Mouse (Mus musculus) E14TG2a.4 (cell line): ENCODE results near the gene Pik3ip1.

Experiments used
- H3K27me3 ChIP-seq: 2 replicates; pipeline ENCODE4 v1.6.1; 2014; ENCODE audit warnings: low read length, control low read depth; ENCODE audit not compliant: insufficient read depth
- H3K36me3 ChIP-seq: 2 replicates; pipeline ENCODE4 v1.6.1; 2014; ENCODE audit warnings: low read length, control low read depth; ENCODE audit not compliant: insufficient read depth
- H3K4me1 ChIP-seq: replicated peaks from 2 replicates; pipeline ENCODE4 v1.6.1; 2014; ENCODE audit warnings: low read depth, low read length, control low read depth
- H3K4me3 ChIP-seq: replicated peaks from 2 replicates; pipeline ENCODE4 v1.5.1; 2014; ENCODE audit warnings: mild to moderate bottlenecking, low read length
- H3K9me3 ChIP-seq: 2 replicates; pipeline ENCODE4 v1.6.1; 2014; ENCODE audit warnings: low read length, control low read depth
- CTCF ChIP-seq: conservative IDR thresholded peaks from 2 replicates; pipeline ENCODE4 v1.5.1; 2014; ENCODE audit warnings: low read length
- NANOG ChIP-seq: IDR thresholded peaks from 2 replicates; pipeline ENCODE4 v1.6.1; 2014; ENCODE audit warnings: borderline replicate concordance, low read length, mixed read lengths
- POU5F1 ChIP-seq: IDR thresholded peaks from 2 replicates; pipeline ENCODE4 v1.6.1; 2014; ENCODE audit warnings: low read length, borderline replicate concordance

Gene Pik3ip1

DNA sequence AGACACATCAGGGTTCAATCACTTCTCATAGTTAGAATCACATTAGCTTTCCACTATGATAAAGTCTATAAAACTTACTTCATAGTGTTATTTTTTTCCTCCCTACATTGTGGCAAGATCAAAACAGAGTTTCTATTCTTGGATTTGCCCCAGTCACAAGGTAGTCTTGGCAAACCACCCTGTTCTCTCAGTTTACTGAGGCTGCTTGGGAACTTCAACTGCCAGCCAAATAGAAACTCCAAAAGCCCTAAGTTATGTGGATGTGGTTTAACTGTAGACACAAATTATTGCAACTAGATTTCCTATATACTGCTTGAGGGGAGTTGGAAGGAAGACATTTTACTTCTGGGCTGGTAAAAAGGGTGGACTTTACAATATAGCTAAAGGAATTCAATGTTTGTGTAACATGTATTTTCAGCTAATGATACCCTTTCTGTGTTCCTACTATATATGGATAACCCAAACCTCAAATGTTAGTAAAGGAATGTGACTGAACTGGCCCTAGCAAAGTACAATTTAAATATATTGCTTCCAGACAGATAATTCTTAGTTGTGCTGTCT, at the start of gene Pik3ip1:
Gene Pik3ip1, plus strand, starts transcription at position 511 of the 561 bp plus-strand sequence.
- H3K4me1 ChIP-seq: peaks cover 60% of the 10 kb centered on the region
- peaks cover 9% of the 10 kb centered on the region; the same call in 1 of the 2 replicates for H3K27me3 ChIP-seq
- no peak for TF ChIP-seq NANOG
- no peak for TF ChIP-seq POU5F1
- TF ChIP-seq CTCF: no peak
- H3K36me3 ChIP-seq: peaks cover 14% of the 10 kb centered on the region; the same call in 1 of the 2 replicates
- H3K9me3 ChIP-seq: no peaks in the 10 kb centered on the region
- peak within 1 kb of the TSS; percentile 79 for H3K4me3 ChIP-seq

DNA sequence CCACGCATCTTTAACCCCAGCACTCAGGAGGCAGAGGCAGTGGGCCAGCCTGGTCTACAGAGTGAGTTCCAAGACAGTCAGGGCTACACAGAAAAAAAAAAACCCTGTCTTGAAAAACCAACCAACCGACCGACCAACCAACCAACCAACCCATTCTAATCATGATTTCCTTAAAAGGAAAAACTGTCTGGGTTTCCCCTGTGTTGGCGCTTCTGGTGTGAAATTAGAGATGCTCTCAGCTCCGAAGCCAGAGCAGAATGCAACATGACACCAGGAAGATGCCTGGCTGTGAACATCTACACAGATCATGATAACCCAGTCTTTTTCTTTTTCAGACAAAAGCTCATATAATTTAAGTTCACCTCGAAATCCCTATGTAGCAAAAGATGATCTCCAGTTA, 47.3 kb upstream of the Pik3ip1 start:
- Histone ChIP-seq H3K9me3 (peaks cover 47% of the 10 kb centered on the region), H3K4me1 (peaks cover 13% of the 10 kb centered on the region), H3K4me3 (no peak overlapping the region), H3K36me3 (no peaks in the 10 kb centered on the region), H3K27me3 (no peaks in the 10 kb centered on the region)
- TF ChIP-seq POU5F1: no peak
- TF ChIP-seq NANOG: no peak
- no peak for TF ChIP-seq CTCF

DNA sequence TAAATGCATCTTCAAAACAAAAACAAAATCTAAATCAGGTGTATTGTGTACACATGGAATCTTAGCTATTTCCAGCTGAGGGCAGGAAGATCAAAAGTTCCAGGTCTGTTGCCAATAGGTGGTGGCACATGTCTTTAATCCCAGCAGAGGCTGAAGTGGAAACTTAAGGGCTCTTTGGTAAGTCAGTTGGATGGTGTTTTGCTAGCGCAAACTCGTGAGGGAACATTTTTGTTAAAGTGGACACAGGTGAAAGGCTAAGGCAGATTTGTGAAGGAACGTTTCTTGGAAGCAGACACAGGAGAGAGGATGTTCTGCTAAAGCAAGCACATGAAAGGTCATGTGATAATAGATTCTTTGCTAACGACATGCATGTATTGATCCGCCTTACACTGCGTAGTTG, 46.6 kb upstream of the Pik3ip1 start:
- peaks cover 18% of the 10 kb centered on the region for H3K4me1 ChIP-seq
- no peak overlapping the region for H3K4me3 ChIP-seq
- TF ChIP-seq NANOG (no peak), POU5F1 (no peak), CTCF (no peak)
- no peaks in the 10 kb centered on the region for H3K36me3 ChIP-seq
- peaks cover 47% of the 10 kb centered on the region for H3K9me3 ChIP-seq
- H3K27me3 ChIP-seq: no peaks in the 10 kb centered on the region

DNA sequence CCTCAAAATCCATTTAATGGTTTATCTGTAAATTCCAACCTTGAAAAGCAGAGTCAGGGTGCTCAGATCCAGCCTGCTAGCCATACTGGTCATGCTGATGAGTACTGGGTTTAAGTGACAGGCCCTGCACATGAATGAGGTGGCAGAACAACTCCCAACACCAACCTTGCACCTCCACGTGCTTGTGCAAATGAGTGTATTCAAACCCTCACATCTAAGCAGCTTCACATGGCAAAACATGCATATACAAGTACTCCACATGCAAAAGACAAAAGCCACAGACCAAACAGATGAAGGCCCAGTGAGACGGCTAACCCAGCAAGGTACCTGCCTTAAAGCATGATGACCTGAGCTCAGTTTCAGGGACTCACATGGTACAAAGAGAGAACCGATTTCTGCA, 44.3 kb upstream of the Pik3ip1 start:
- peaks cover 32% of the 10 kb centered on the region for H3K9me3 ChIP-seq
- peaks cover 1% of the 10 kb centered on the region for H3K36me3 ChIP-seq
- H3K27me3 ChIP-seq: no peaks in the 10 kb centered on the region
- TF ChIP-seq NANOG (no peak), CTCF (no peak), POU5F1 (no peak)
- H3K4me3 ChIP-seq: no peak overlapping the region
- H3K4me1 ChIP-seq: peaks cover 18% of the 10 kb centered on the region

DNA sequence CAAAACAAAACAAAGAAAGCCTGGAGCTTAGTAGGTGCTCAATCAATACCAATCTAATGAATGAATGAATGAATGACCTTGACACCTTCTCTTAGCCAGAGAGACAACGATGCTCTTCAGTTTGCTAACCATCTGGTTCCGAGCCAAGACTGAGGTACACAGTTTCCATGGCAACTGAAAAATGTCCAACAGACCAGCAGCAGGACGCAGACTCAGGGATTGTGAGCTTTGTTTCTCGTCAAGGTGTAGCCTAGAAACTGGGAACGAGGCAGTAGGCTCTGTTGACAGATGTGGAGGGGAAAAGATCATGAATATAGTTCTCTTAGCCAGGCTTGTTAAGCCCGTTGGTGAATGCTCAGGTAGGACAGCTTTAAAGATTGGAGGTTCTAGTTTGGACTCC, 43.1 kb upstream of the Pik3ip1 start:
- Histone ChIP-seq H3K4me1 (peaks cover 18% of the 10 kb centered on the region), H3K36me3 (peaks cover 12% of the 10 kb centered on the region), H3K27me3 (no peaks in the 10 kb centered on the region), H3K4me3 (no peak overlapping the region), H3K9me3 (peaks cover 20% of the 10 kb centered on the region)
- TF ChIP-seq POU5F1 (no peak), CTCF (no peak), NANOG (no peak)

DNA sequence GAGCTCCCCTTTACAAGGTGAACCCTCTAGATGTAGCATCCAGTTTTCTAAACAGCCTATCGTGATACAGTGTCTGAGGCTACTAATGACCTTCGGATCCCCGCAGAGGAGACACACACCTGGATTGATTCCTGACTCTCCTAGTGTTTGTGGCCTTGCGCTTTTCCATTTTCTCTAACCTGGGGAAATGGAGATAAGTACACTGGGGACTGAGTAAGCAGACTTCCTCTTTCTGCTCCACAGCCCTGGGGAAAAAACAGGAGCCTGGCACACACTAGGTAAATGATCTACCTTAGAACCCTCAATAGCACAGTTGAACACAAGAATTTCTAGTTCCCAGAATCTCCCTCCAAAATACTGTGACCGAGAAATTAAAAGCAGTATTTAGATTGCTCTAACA, 42.3 kb upstream of the Pik3ip1 start:
- TF ChIP-seq POU5F1: no peak
- no peak for TF ChIP-seq NANOG
- no peak for TF ChIP-seq CTCF
- H3K36me3 ChIP-seq: peaks cover 15% of the 10 kb centered on the region
- H3K4me3 ChIP-seq: peak overlapping the region; percentile 90
- H3K27me3 ChIP-seq: no peaks in the 10 kb centered on the region
- peaks cover 18% of the 10 kb centered on the region for H3K4me1 ChIP-seq
- H3K9me3 ChIP-seq: peaks cover 12% of the 10 kb centered on the region

DNA sequence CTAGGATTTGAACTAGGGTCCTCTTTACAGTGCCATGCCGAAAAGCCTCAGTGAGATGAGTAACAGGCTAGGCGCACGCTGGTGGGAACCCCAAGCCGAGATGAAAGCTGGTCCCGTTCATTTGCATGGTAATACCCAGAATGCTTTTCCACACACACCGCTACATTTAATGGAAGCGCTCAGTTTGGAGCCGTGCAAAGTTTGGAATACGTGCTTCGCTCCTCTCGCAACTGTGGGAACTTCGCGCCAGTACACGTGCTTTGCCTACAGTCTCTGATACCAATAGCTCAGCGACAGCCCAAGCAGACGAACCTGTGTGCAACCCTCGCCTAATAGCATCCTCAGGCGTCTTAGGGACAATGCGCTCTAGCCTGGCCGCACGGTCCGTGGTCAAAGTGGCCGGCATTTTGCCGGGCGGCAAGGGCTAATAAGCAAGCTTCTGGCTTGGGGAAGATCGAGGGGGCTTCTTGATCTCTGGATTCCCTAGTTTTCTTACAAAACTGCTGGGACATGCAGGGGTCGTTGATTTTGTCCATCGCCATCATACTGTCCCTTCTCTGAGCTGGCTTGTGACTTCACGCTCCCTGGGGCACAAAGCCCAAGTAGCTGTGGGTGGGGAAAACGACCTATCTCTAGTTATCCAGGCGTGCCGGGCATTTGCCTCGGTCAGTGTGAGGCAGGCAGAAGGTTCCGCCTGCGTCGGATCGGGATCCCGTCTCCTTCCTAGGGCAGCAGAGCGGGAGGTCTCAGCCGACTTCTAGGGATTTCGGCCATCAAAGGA, 41.5 kb upstream of the Pik3ip1 start, which contains the start of gene Patz1:
Gene Patz1, plus strand, starts transcription at position 354 of the 781 bp plus-strand sequence.
- Histone ChIP-seq H3K4me1 (peaks cover 26% of the 10 kb centered on the region), H3K27me3 (no peaks in the 10 kb centered on the region), H3K4me3 (peak within 1 kb of the TSS; percentile 94), H3K36me3 (peaks cover 23% of the 10 kb centered on the region), H3K9me3 (peaks cover 4% of the 10 kb centered on the region)
- TF ChIP-seq NANOG: no peak

DNA sequence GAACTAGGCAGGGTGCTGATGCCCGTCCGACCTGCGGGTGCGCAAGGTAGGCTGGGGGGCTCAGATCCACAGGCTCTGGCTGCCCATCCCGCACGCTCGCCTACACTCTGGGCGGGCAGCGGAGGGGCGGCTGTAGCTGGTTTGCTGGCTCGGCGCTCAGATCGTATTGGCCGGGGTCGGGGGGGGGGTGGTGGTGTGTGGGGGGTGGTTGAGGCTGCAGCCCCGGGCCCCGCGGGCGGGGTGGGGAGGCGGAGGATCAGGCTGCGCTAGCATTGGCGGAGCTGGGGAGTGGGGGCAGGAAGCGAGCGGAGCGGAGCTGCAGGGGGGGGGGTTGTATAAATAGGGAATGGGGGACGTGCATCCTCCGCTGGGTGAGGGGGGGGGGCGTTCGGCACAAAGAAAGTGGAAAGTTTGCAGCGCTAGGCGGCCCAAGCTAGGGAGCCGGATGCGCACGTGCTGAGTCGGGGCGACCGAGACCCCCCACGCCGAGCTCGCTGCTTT, 40.8 kb upstream of the Pik3ip1 start:
- no peaks in the 10 kb centered on the region for H3K9me3 ChIP-seq
- peaks cover 32% of the 10 kb centered on the region for H3K4me1 ChIP-seq
- peaks cover 30% of the 10 kb centered on the region for H3K36me3 ChIP-seq
- H3K27me3 ChIP-seq: no peaks in the 10 kb centered on the region
- TF ChIP-seq CTCF (no peak), POU5F1 (no peak), NANOG (no peak)
- H3K4me3 ChIP-seq: peak overlapping the region; percentile 94
